15 mouse cellular contexts compared by ENCODE assay signal in genomic region chr3:82048681-82049080, GRCm38 (mm10). TPM values are rescaled to one million over a fixed set of nuclear protein-coding genes. Genes with fewer than 3 reads are reported as not detected.
DNase-seq lines count a peak whose midpoint lies in the region; ATAC-seq and TF ChIP-seq lines count a peak whose summit lies in the region.
"Had no signal": no experiment of that assay in that cellular context is flagged by ENCODE, and none has a peak within 500 bp of the region (broad histone marks: within the 10 kb centered on the region; RNA-seq: fewer than 3 reads in every experiment).

No protein-coding gene starts in this region.

- TF ChIP-seq EP300 in lung, postnatal 0 days (IDR thresholded peaks at IDR 0.05), result no peak

- no peaks in the 10 kb centered on the region for H3K27me3 ChIP-seq in forebrain, embryonic 10.5 days (ENCODE audit: poor library complexity, severe bottlenecking)
- no peaks in the 10 kb centered on the region for H3K27me3 ChIP-seq in forebrain, postnatal 0 days (ENCODE audit: insufficient read depth, low read length)
- H3K27me3 ChIP-seq in midbrain, embryonic 13.5 days, result no peaks in the 10 kb centered on the region
- H3K27me3 ChIP-seq in midbrain, embryonic 16.5 days (ENCODE audit: control insufficient read depth, insufficient read depth, low read depth, low read length), result no peaks in the 10 kb centered on the region
- no peaks in the 10 kb centered on the region for H3K27me3 ChIP-seq in lung, postnatal 0 days (replicated peaks; ENCODE audit: insufficient read depth, low read length)
- H3K27me3 ChIP-seq in stomach, embryonic 16.5 days (ENCODE audit: control insufficient read depth, insufficient read depth, low read length), result no peaks in the 10 kb centered on the region
- no peaks in the 10 kb centered on the region for H3K27me3 ChIP-seq in kidney, adult 2 months (replicated peaks; ENCODE audit: control insufficient read depth, insufficient read depth, low read length)
- H3K27me3 ChIP-seq: heart, embryonic 15.5 days had no signal

- no peak for TF ChIP-seq POLR2A in kidney, adult 2 months (IDR thresholded peaks at IDR 0.05; ENCODE audit: low read depth, low read length)

- no peak for ATAC-seq in forebrain, postnatal 0 days
- no peak for ATAC-seq in midbrain, embryonic 13.5 days
- ATAC-seq in midbrain, embryonic 16.5 days, result no peak
- ATAC-seq in lung, postnatal 0 days, result no peak
- no peak for ATAC-seq in stomach, embryonic 16.5 days (ENCODE audit: insufficient read depth, low FRiP score)
- no peak for ATAC-seq in erythroblast, adult 5-6 weeks (replicated peaks; ENCODE audit: low FRiP score, poor library complexity, severe bottlenecking)

- peaks cover 26% of the 10 kb centered on the region for H3K4me1 ChIP-seq in forebrain, embryonic 10.5 days
- 0 out of 2 replicates have a peak, but pooled peaks cover 4% of the 10 kb centered on the region for H3K4me1 ChIP-seq in forebrain, postnatal 0 days (ENCODE audit: insufficient read depth)
- H3K4me1 ChIP-seq in midbrain, embryonic 13.5 days (replicated peaks), result peaks cover 28% of the 10 kb centered on the region
- 0 out of 2 replicates have a peak, but pooled peaks cover 5% of the 10 kb centered on the region for H3K4me1 ChIP-seq in midbrain, embryonic 16.5 days (ENCODE audit: control insufficient read depth, insufficient read depth, low read length)
- H3K4me1 ChIP-seq in lung, postnatal 0 days (ENCODE audit: insufficient read depth, low read depth, low read length), result 0 out of 2 replicates have a peak, but pooled peaks cover 3% of the 10 kb centered on the region
- peaks cover 12% of the 10 kb centered on the region for H3K4me1 ChIP-seq in stomach, embryonic 16.5 days (ENCODE audit: control insufficient read depth, insufficient read depth, low read length)
- H3K4me1 ChIP-seq in kidney, adult 2 months (ENCODE audit: control insufficient read depth, insufficient read depth, low read length), result no peaks in the 10 kb centered on the region

- no peak for TF ChIP-seq CTCF in forebrain, postnatal 0 days (IDR thresholded peaks at IDR 0.05; ENCODE audit: low read depth)
- no peak for TF ChIP-seq CTCF in lung, postnatal 0 days (IDR thresholded peaks at IDR 0.05)
- no peak for TF ChIP-seq CTCF in kidney, adult 2 months (conservative IDR thresholded peaks at IDR 0.05; ENCODE audit: insufficient read depth, insufficient read length, low read depth, low read length)

- no peaks in the 10 kb centered on the region for H3K36me3 ChIP-seq in forebrain, embryonic 10.5 days (replicated peaks)
- H3K36me3 ChIP-seq in forebrain, postnatal 0 days (ENCODE audit: insufficient read depth), result peaks cover 18% of the 10 kb centered on the region; the same call in 1 of the 2 replicates
- H3K36me3 ChIP-seq in midbrain, embryonic 13.5 days, result no peaks in the 10 kb centered on the region
- peaks cover 4% of the 10 kb centered on the region; the same call in 1 of the 2 replicates for H3K36me3 ChIP-seq in midbrain, embryonic 16.5 days (ENCODE audit: control insufficient read depth, insufficient read depth, low read length)
- H3K36me3 ChIP-seq in lung, postnatal 0 days (ENCODE audit: insufficient read depth, low read length), result no peaks in the 10 kb centered on the region
- H3K36me3 ChIP-seq in stomach, embryonic 16.5 days (ENCODE audit: control insufficient read depth, insufficient read depth, low read length), result peaks cover 3% of the 10 kb centered on the region; the same call in 1 of the 2 replicates
- H3K36me3 ChIP-seq in kidney, adult 2 months (ENCODE audit: control insufficient read depth, insufficient read depth, low read length), result no peaks in the 10 kb centered on the region

- DNase-seq in forebrain, embryonic 10.5 days (ENCODE audit: extremely low spot score, low spot score), result no peak
- DNase-seq in forebrain, postnatal 0 days, result no peak
- peak; percentile 63 for DNase-seq in lung, postnatal 0 days (ENCODE audit: low spot score)
- DNase-seq in kidney, adult 2 months, result no peak
- DNase-seq: cerebellum, adult 8-10 months; gastrocnemius, postnatal 36 days; kidney, adult 18-20 months; left cerebral cortex, postnatal 4 days; thymus, adult 18-20 months had no signal

- 0 out of 2 replicates have a peak overlapping the region, but pooled peaks have one; percentile 25 for H3K27ac ChIP-seq in forebrain, embryonic 10.5 days
- no peak overlapping the region for H3K27ac ChIP-seq in forebrain, postnatal 0 days (ENCODE audit: low read depth, low read length)
- peak overlapping the region; percentile 42; the same call in 1 of the 2 replicates for H3K27ac ChIP-seq in midbrain, embryonic 13.5 days
- no peak overlapping the region for H3K27ac ChIP-seq in midbrain, embryonic 16.5 days (ENCODE audit: low read length)
- H3K27ac ChIP-seq in lung, postnatal 0 days (ENCODE audit: low read length), result 0 out of 2 replicates have a peak overlapping the region, but pooled peaks have one; percentile 38
- peak overlapping the region; percentile 47 for H3K27ac ChIP-seq in stomach, embryonic 16.5 days (ENCODE audit: low read length)
- no peak overlapping the region for H3K27ac ChIP-seq in kidney, adult 2 months (ENCODE audit: insufficient read depth, low read depth, low read length)
- H3K27ac ChIP-seq: heart, embryonic 15.5 days; macrophage had no signal

- no peak overlapping the region for H3K9ac ChIP-seq in forebrain, postnatal 0 days
- H3K9ac ChIP-seq in midbrain, embryonic 13.5 days (replicated peaks), result no peak overlapping the region
- H3K9ac ChIP-seq in midbrain, embryonic 16.5 days (ENCODE audit: low read depth, low read length), result no peak overlapping the region
- no peak overlapping the region for H3K9ac ChIP-seq in lung, postnatal 0 days (replicated peaks; ENCODE audit: low read depth)
- H3K9ac ChIP-seq in stomach, embryonic 16.5 days (ENCODE audit: low read length), result no peak overlapping the region
- H3K9ac ChIP-seq: heart, embryonic 15.5 days had no signal

- 71% methylated on average over 7 of the region's 7 CpGs for WGBS in forebrain, embryonic 10.5 days
- WGBS in forebrain, postnatal 0 days, result 48% methylated on average over 7 of the region's 7 CpGs
- 53% methylated on average over 7 of the region's 7 CpGs for WGBS in midbrain, embryonic 13.5 days
- WGBS in midbrain, embryonic 16.5 days, result 50% methylated on average over 7 of the region's 7 CpGs
- 30% methylated on average over 7 of the region's 7 CpGs for WGBS in lung, postnatal 0 days
- 35% methylated on average over 7 of the region's 7 CpGs for WGBS in stomach, embryonic 16.5 days
- 70% methylated on average over 7 of the region's 7 CpGs for WGBS in kidney, adult 2 months

- no peak overlapping the region for H3K4me2 ChIP-seq in forebrain, postnatal 0 days (ENCODE audit: low read depth)
- H3K4me2 ChIP-seq in midbrain, embryonic 13.5 days (replicated peaks), result peak overlapping the region; percentile 23
- no peak overlapping the region for H3K4me2 ChIP-seq in midbrain, embryonic 16.5 days (ENCODE audit: low read length)
- no peak overlapping the region for H3K4me2 ChIP-seq in lung, postnatal 0 days (replicated peaks; ENCODE audit: low read depth, low read length)
- no peak overlapping the region for H3K4me2 ChIP-seq in stomach, embryonic 16.5 days (ENCODE audit: low read depth, low read length)
- H3K4me2 ChIP-seq: heart, embryonic 15.5 days had no signal

- no peak overlapping the region for H3K4me3 ChIP-seq in forebrain, embryonic 10.5 days
- no peak overlapping the region for H3K4me3 ChIP-seq in forebrain, postnatal 0 days (ENCODE audit: low read depth, low read length)
- H3K4me3 ChIP-seq in midbrain, embryonic 13.5 days (replicated peaks), result no peak overlapping the region
- H3K4me3 ChIP-seq in midbrain, embryonic 16.5 days (ENCODE audit: low read depth, low read length), result no peak overlapping the region
- no peak overlapping the region for H3K4me3 ChIP-seq in lung, postnatal 0 days (ENCODE audit: low read depth, low read length)
- H3K4me3 ChIP-seq in stomach, embryonic 16.5 days (replicated peaks; ENCODE audit: low read length), result no peak overlapping the region
- H3K4me3 ChIP-seq in kidney, adult 2 months (ENCODE audit: insufficient read depth, low read depth, low read length), result no peak overlapping the region
- H3K4me3 ChIP-seq: heart, embryonic 15.5 days had no signal

- H3K9me3 ChIP-seq in forebrain, embryonic 10.5 days, result no peaks in the 10 kb centered on the region
- H3K9me3 ChIP-seq in forebrain, postnatal 0 days (ENCODE audit: low read length), result no peaks in the 10 kb centered on the region
- H3K9me3 ChIP-seq in midbrain, embryonic 13.5 days, result no peaks in the 10 kb centered on the region
- H3K9me3 ChIP-seq in midbrain, embryonic 16.5 days (replicated peaks; ENCODE audit: control insufficient read depth, low read length, poor library complexity, severe bottlenecking), result no peaks in the 10 kb centered on the region
- H3K9me3 ChIP-seq in lung, postnatal 0 days (ENCODE audit: low read length), result no peaks in the 10 kb centered on the region
- H3K9me3 ChIP-seq in stomach, embryonic 16.5 days (replicated peaks; ENCODE audit: control insufficient read depth, low read length), result no peaks in the 10 kb centered on the region
- H3K9me3 ChIP-seq: heart, embryonic 15.5 days had no signal

RNA-seq across cellular contexts. Expression of gene Gucy1b1, which starts 25.8 kb away (rescaled TPM):
- 2.6 and 3.6 TPM in 2 replicates for polyA plus RNA-seq in forebrain, embryonic 10.5 days (2016; fragmentation: Nextera tagmentation; extraction: Ambion mirVana)
- 67.1 and 108 TPM in 2 replicates for total RNA-seq in forebrain, postnatal 0 days (2014; rRNA removed)
- 82.4 and 84.0 TPM in 2 replicates for polyA plus RNA-seq in forebrain, postnatal 0 days (2015; fragmentation: Nextera tagmentation; extraction: Ambion mirVana)
- 20.7 and 21.7 TPM in 2 replicates for polyA plus RNA-seq in midbrain, embryonic 13.5 days (2015; fragmentation: Nextera tagmentation; extraction: Ambion mirVana)
- polyA plus RNA-seq in midbrain, embryonic 16.5 days (2015; fragmentation: Nextera tagmentation; extraction: Ambion mirVana), result 58.6 and 65.9 TPM in 2 replicates
- polyA plus RNA-seq in lung, postnatal 0 days (2015; fragmentation: Nextera tagmentation; extraction: Ambion mirVana), result 95.8 and 104 TPM in 2 replicates
- polyA plus RNA-seq in stomach, embryonic 16.5 days (2015; fragmentation: Nextera tagmentation; extraction: Ambion mirVana), result 53.1 and 53.9 TPM in 2 replicates
- polyA plus RNA-seq in kidney, adult 2 months (2012; rRNA removed), result 5.3 and 6.7 TPM in 2 replicates
- 8.5 TPM in 1 of 2 replicates, not detected in the other for total RNA-seq in erythroblast, adult 5-6 weeks (2015; ENCODE audit: low replicate concordance)
- total RNA-seq in erythroblast, adult 5-6 weeks (2017; ENCODE audit: low replicate concordance), result not detected in 2 replicates

Comparison
In these comparisons a context has a peak if more than half of its experiments do, and no peak if none do; other contexts are left out.
1. H3K27ac ChIP-seq: peak in forebrain, embryonic 10.5 days (single experiment), midbrain, embryonic 13.5 days (single experiment), lung, postnatal 0 days (single experiment) and stomach, embryonic 16.5 days (single experiment); none in forebrain, postnatal 0 days (single experiment), midbrain, embryonic 16.5 days (single experiment) and kidney, adult 2 months (single experiment).